Mouse (Mus musculus) small intestine, adult 2 months (tissue): ENCODE results near the gene Kdf1. TPM values are rescaled to one million over a fixed set of nuclear protein-coding genes. Genes with fewer than 3 reads are reported as not detected.

Experiments used
- H3K27ac ChIP-seq: fragments of 200-500 bp; 2 replicates; pipeline ENCODE4 v1.5.1; 2012; ENCODE audit warnings: low read depth, low read length, control low read depth, inconsistent platforms; ENCODE audit not compliant: insufficient read depth
- H3K27me3 ChIP-seq: fragments of 200-500 bp; 2 replicates; pipeline ENCODE4 v1.6.1; 2012; ENCODE audit warnings: mild to moderate bottlenecking, moderate library complexity, low read length, inconsistent platforms; ENCODE audit not compliant: control insufficient read depth, insufficient read depth
- H3K36me3 ChIP-seq: fragments of 200-500 bp; 2 replicates; pipeline ENCODE4 v1.6.1; 2012; ENCODE audit warnings: mild to moderate bottlenecking, low read length, control low read depth, inconsistent platforms; ENCODE audit not compliant: control insufficient read depth, insufficient read depth
- H3K4me1 ChIP-seq: fragments of 200-500 bp; 2 replicates; pipeline ENCODE4 v1.6.1; 2012; ENCODE audit warnings: low read length, inconsistent platforms, mixed read lengths; ENCODE audit not compliant: control insufficient read depth, insufficient read depth, insufficient read length
- H3K4me3 ChIP-seq: fragments of 200-500 bp; 2 replicates; pipeline ENCODE4 v1.5.1; 2012; ENCODE audit warnings: low read depth, mild to moderate bottlenecking, control low read depth, inconsistent platforms, low read length, moderate library complexity
- CTCF ChIP-seq: fragments of 200-500 bp; IDR thresholded peaks from 2 replicates; pipeline ENCODE4 v1.5.1; 2012; ENCODE audit warnings: low read depth, mild to moderate bottlenecking, control low read depth, inconsistent platforms, low read length, moderate library complexity, mixed read lengths; ENCODE audit not compliant: insufficient replicate concordance, insufficient read length; ENCODE audit errors: extremely low read depth
- POLR2A ChIP-seq: fragments of 200-500 bp; IDR thresholded peaks from 2 replicates; pipeline ENCODE4 v1.6.1; 2012; ENCODE audit warnings: low read depth, mild to moderate bottlenecking, control low read depth, inconsistent platforms, low read length, moderate library complexity
- WGBS: fragments of 180-500 bp; shearing (Covaris S2); methylation state at CpG from one replicate; pipeline ENCODE4 v1.1.7; 2018; 5-methylcytosine and 5-hydroxymethylcytosine counted together
- polyA plus RNA-seq: library from polyadenylated mRNA; depleted of rRNA; stranded (reverse); fragments of >200 nt; gene quantifications from 2 replicates; pipeline ENCODE4 v1.2.3, GENCODE M21; 2012; rRNA removed

The Kdf1 gene
- 44.4 and 71.0 TPM in 2 replicates for polyA plus RNA-seq

DNA sequence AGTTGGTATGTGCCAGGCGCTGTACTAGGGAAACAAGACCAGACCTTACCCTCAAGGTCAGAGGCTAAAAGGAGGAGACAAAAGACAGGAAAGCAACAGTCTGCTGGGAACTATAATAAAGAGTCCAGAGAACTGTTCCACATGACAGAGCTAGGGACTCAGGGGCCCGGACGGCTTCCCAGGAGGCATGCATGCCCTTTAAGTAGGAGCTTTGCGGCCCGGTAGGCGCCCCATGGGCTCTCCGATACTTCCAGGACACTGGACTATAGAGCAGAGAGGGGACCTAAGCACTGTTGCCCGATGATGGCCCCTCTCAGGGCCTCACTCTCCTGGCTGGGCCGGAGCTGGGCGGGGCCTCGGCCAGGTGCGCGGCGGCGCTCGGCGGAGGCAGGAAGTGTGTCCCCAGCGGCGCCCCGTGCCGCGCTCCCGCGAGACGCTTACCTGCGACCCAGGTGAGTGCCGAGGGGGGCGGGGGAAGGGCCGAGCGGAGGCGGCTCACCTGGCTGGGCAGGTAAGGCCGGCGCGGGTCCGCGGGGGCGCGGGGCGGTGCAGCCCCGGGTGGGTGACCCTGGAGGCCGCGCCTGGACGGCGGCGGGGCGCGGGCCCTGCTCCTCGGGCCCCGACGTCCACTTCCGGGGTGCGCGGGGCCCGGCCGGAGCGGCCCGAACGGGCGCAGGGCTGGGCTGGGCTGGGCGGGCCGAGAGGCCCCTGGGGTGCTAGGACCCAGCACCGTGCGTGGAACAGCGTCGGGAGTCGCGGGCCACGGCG, at the start of gene Kdf1:
Kdf1 (plus strand) TSS at position 363 of the 768 bp plus-strand sequence.
- Histone ChIP-seq H3K4me1 (no peaks in the 10 kb centered on the region; the same call in 1 of the 2 replicates), H3K36me3 (no peaks in the 10 kb centered on the region), H3K4me3 (peak within 1 kb of the TSS; percentile 87), H3K27me3 (no peaks in the 10 kb centered on the region), H3K27ac (peak within 1 kb of the TSS; percentile 42; the same call in 1 of the 2 replicates)
- 3% methylated on average over 66 of the region's 69 CpGs for WGBS
- peak; percentile 35 for TF ChIP-seq POLR2A
- TF ChIP-seq CTCF = no peak

DNA sequence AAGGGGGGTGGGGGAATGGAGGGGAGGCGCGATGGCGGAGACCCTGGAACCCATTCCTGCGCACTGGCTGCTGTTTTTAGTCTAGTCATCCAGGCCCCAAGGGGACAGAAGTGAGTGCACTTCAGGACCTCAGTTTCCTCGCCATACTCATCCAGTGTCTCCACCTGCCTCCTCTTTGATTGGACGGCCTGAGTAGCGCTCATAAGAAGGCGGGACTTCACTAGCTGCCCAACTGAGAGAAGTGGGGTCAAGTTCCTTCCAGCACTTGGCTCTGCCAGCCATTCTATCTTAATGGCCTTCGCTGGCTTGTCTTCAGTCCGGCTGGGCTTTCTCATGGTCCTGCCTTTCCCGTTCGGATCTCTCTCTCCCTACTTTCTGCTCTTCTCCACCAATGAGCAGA, 49.6 kb upstream of the Kdf1 start:
- peak overlapping the region; percentile 18; the same call in 1 of the 2 replicates for H3K4me3 ChIP-seq
- no peaks in the 10 kb centered on the region for H3K36me3 ChIP-seq
- WGBS = 24% methylated on average over 12 of the region's 12 CpGs
- H3K4me1 ChIP-seq = peaks cover 8% of the 10 kb centered on the region
- no peaks in the 10 kb centered on the region for H3K27me3 ChIP-seq
- no peak overlapping the region for H3K27ac ChIP-seq
- TF ChIP-seq POLR2A (no peak), CTCF (no peak)

DNA sequence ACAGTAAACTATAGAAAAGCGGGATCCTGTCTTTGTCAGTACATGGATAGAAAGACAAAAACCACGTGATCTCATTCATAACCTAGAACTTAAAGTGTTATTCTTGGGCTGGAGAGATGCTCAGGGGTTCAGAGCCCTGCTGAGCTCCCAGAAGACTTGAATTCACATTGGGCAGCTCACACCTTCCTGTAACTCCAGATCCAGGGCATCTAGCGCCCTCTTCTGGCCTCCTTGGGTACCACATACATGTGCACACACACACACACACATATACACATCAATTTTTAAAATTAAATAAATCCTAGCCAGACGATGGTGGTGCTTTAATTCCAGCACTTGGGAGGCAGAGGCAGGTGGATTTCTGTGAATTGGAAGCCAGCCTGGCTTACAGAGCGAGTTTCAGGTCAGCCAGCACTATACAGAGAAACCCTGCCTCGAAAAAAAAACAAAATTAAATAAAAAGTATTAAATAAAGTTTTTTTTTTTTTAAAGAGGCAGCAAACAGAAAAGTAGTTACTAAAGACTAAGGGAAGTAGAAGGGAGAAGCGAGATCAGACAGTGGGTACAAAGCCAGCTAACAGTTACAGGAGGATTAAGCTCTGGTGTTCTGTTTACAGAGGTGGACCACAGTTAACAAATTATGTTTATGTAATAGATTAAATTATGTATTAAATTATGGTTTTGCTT, 47.5 kb upstream of the Kdf1 start:
- H3K4me3 ChIP-seq = no peak overlapping the region
- peaks cover 8% of the 10 kb centered on the region for H3K4me1 ChIP-seq
- H3K27ac ChIP-seq = no peak overlapping the region
- H3K36me3 ChIP-seq = no peaks in the 10 kb centered on the region
- 82% methylated on average over 7 of the region's 7 CpGs for WGBS
- peak; percentile 19; the same call in 1 of the 2 replicates for TF ChIP-seq CTCF
- no peak for TF ChIP-seq POLR2A
- no peaks in the 10 kb centered on the region for H3K27me3 ChIP-seq

DNA sequence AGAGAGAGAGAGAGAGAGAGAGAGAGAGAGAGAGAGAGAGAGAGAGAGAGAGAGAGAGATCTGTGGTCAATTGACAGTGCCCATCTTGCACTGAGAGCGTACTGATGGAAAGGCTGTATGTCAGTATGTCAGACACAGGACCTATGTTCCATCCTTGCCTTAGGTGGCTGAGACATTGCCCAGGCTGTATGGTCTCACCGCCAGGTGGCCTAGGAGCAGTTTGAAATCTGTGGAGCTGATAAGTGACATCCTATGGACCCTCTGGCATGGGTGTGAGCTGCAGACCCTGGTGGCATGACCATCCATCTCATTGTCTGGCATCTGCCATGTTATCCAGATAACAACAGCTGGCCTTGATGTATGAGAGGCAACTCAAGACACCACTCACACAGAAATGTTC, 44.9 kb upstream of the Kdf1 start:
- TF ChIP-seq CTCF (peak; percentile 30; the same call in 1 of the 2 replicates), POLR2A (no peak)
- H3K4me3 ChIP-seq = no peak overlapping the region
- no peaks in the 10 kb centered on the region for H3K36me3 ChIP-seq
- no peak overlapping the region for H3K27ac ChIP-seq
- WGBS = 64% methylated on average over 2 of the region's 2 CpGs
- H3K4me1 ChIP-seq = peaks cover 2% of the 10 kb centered on the region; the same call in 1 of the 2 replicates
- H3K27me3 ChIP-seq = 0 out of 2 replicates have a peak, but pooled peaks cover 6% of the 10 kb centered on the region

DNA sequence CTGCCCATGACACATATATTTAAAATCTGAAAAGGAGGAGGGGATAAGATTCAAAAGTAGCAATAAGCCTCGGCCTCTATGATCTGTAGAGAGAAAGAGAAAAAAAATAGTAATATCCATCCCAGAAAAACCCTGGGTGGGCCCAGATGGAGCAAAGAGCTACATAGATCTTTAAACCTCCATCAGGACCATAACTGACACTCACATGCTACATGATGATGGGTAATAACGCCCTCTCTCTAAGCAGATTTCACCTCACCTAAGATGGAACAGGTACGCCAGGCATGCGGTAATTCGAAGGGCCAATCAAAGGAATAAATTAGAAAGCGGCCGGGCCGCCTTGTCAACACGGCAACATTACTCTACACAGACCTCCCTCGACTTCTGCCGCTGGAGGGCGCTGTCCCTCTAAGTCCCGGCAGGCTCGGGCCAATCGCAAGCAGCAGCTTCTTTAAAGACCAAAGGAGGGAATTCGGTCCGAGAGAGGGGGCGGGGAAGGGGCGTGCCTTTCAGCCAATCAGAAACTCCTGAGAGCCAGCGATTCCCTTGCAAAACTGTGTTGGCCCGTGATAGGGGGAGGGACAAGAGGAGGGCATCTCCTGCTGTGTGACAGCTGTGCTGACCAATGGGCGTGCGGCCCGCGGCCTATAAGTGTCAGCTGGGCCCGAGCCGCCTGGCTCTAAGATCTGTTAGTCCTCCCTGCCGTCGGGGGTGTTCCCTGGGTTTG, 39.1 kb upstream of the Kdf1 start, which contains the start of gene Tent5b:
Tent5b (plus strand) TSS at position 675 of the 727 bp plus-strand sequence.
- H3K27ac ChIP-seq = no peak within 1 kb of the TSS
- H3K4me3 ChIP-seq = peak within 1 kb of the TSS; percentile 64
- peaks cover 14% of the 10 kb centered on the region for H3K4me1 ChIP-seq
- peaks cover 17% of the 10 kb centered on the region; the same call in 1 of the 2 replicates for H3K27me3 ChIP-seq
- no peak for TF ChIP-seq POLR2A
- peak; percentile 98 for TF ChIP-seq CTCF
- no peaks in the 10 kb centered on the region for H3K36me3 ChIP-seq
- 4% methylated on average over 29 of the region's 29 CpGs for whole genome bisulfite sequencing

DNA sequence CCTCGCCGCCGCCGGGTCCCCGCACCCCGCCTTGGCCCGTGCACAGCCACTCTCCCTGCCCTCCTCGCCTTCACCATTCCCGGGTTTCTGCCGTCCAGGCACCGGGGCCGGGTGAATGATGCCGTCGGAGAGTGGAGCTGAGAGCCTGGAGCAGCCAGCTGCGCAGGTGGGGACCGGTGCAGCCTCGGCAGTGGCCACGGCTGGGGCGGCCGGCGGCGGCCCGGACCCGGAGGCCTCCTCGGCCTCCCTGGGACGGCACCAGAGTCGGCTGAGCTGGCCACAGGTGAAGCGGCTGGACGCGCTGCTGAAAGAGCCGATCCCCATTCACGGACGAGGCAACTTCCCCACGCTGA, 38.6 kb upstream of the Kdf1 start:
- peaks cover 15% of the 10 kb centered on the region for H3K4me1 ChIP-seq
- no peaks in the 10 kb centered on the region for H3K36me3 ChIP-seq
- 2% methylated on average over 34 of the region's 34 CpGs for WGBS
- no peak overlapping the region for H3K27ac ChIP-seq
- TF ChIP-seq CTCF = no peak
- TF ChIP-seq POLR2A = no peak
- peaks cover 17% of the 10 kb centered on the region; the same call in 1 of the 2 replicates for H3K27me3 ChIP-seq
- peak overlapping the region; percentile 64 for H3K4me3 ChIP-seq
